Mouse (Mus musculus): ENCODE measurements around the gene Golt1b.

- TF ChIP-seq CTCF (IDR thresholded peaks at IDR 0.05; ENCODE audit: borderline replicate concordance, control insufficient read depth, extremely low read depth, insufficient read depth, low read length, poor library complexity) (no peak), POLR2A (IDR thresholded peaks at IDR 0.05; ENCODE audit: control insufficient read depth, extremely low read depth, insufficient read depth, low read length, poor library complexity) (no peak)
Observed at GRCm38 (mm10) chr6:142386285-142387010, 573 bp upstream of the Golt1b start.
